Mouse (Mus musculus) E14TG2a.4 (cell line): ENCODE results near the gene Spen.

Source experiments
- CTCF ChIP-seq: conservative IDR thresholded peaks from 2 replicates; pipeline ENCODE4 v1.5.1; 2014; ENCODE audit warnings: low read length
- POU5F1 ChIP-seq: IDR thresholded peaks from 2 replicates; pipeline ENCODE4 v1.6.1; 2014; ENCODE audit warnings: low read length, borderline replicate concordance

DNA sequence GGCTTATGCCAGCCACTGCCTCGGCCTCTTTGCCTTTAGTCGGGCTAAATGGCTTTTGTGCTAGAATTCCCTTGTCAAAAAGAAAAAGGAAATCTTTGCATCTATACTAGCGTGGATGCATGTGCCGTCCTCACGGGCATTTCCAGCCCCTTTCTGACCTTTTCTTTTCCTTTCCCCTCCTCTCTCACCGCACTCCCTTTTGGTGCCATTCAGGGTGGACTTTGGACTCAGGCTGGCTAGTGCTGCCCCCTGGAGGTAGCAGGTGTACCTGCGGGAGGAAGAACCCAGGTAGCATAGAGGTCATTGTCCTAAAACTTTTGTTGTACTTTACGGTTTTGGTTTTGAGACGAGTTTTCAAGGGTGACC lies 21.5 kb upstream of the Spen start:
- TF ChIP-seq CTCF, result peak; percentile 91
- no peak for TF ChIP-seq POU5F1
